Mouse (Mus musculus) Patski (cell line): ENCODE measurements around the gene Lcor. TPM values are rescaled to one million over a fixed set of nuclear protein-coding genes. Genes with fewer than 3 reads are reported as not detected.

ENCODE experiments used
- ATAC-seq: fragments of 100-300 bp; one replicate; pipeline ENCODE4 v1.8.0; 2021
- CTCF ChIA-PET: fragments of 350-600 bp; sonication (Branson Sonifier 250); formaldehyde crosslinking; loops from one replicate; lab custom pipeline; 2022; ENCODE audit warnings: inconsistent platforms; lab: Charles Lee
- POLR2A ChIA-PET: fragments of 350-600 bp; sonication (Branson Sonifier 250); formaldehyde crosslinking; loops from one replicate; lab custom pipeline; 2022; ENCODE audit warnings: antibody characterized with exemption, inconsistent platforms; lab: Charles Lee
- DNase-seq: peaks from one replicate; pipeline ENCODE4 v3.0.0-alpha.2; 2011; ENCODE audit warnings: low read depth, low spot score
- H3K27me3 ChIP-seq: fragments of 371-371 bp; one replicate; pipeline ENCODE4 v1.5.1; 2021
- CTCF ChIP-seq: fragments of 100-300 bp; IDR thresholded peaks from one replicate; pipeline ENCODE4 v1.5.1; 2021
- in situ Hi-C: fragments of 300-500 bp; cut with MboI; formaldehyde crosslinking; loops from 3 replicates; pipeline ENCODE4 v1.11.1; 2018; ENCODE audit warnings: low pct_unique_long_range_greater_than_20kb, mixed read lengths
- polyA plus RNA-seq: library from polyadenylated mRNA; unstranded; gene quantifications from one replicate; pipeline ENCODE4 v1.2.3, GENCODE M21; 2021

The Lcor gene
- polyA plus RNA-seq, 1 experiment from 2014 or later: 6.2 TPM

DNA sequence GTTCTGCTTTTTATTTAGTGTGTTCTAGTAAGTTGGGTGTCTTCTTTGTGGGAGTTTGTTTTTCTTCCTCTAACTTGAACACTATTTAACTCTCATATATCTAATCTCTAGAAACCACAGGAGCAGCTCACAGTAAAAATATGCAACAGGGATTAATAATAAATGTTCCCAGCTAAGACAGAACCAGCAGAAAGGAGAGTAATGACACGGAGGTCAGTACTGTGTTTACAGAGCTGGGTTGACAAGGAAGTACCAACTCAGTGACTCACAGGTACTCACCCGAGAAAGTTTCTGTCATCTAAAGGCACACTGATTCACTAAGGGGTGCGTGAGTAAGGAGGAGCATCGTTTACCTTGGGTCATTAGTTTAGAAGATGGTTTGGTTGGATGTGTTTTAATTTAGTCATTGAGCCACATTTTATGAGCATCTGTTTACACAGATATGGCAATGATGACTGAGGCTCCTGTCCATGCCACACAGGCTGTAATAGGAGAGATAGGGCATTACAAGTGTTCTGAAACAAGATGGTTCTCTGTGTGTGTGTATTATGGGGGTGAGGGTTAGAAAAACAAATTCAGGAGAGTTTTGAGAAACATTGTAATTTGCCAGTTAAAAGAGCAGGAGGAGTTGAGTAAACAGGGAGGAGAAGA, 13.1 kb downstream of the Lcor start:
- no peak for TF ChIP-seq CTCF
- ATAC-seq (peak; percentile 99), DNase-seq (peak; percentile 79)
- ChIA-PET POLR2A (no interaction called here), CTCF (interaction anchor here (4.3 kb wide), 1 partner anchor 13 kb away, joined by 17 read pairs; no protein-coding TSS in a partner anchor)
- in situ Hi-C loops: no loop called here
- H3K27me3 ChIP-seq: no peaks in the 10 kb centered on the region

DNA sequence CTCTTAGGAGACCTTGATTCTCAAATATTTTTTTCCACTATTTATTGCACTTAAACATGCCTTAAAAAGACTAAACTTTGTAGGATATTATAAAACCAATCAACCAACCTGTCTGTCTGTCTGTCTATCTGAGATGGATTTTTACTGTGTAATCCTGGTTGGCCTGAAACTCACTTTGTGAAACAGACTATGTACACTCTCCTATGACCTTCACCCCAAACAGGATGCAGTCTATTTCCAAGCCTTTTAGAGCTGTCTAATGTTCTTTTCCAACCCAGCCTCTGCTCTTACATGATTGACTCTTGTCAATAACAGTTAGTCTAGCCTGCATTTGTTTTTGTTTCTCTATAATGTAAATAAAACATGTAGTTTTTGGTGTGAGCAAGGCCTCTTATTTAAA, 13.6 kb downstream of the Lcor start:
- DNase-seq: no peak
- CTCF ChIA-PET: interaction anchor here (1.8 to 4.3 kb wide), 2 partner anchors 10 to 13 kb away, joined by 5 to 17 read pairs; no protein-coding TSS in a partner anchor
- no peak for ATAC-seq
- no peak for TF ChIP-seq CTCF
- POLR2A ChIA-PET: no interaction called here
- H3K27me3 ChIP-seq: no peaks in the 10 kb centered on the region
- in situ Hi-C loops: no loop called here

DNA sequence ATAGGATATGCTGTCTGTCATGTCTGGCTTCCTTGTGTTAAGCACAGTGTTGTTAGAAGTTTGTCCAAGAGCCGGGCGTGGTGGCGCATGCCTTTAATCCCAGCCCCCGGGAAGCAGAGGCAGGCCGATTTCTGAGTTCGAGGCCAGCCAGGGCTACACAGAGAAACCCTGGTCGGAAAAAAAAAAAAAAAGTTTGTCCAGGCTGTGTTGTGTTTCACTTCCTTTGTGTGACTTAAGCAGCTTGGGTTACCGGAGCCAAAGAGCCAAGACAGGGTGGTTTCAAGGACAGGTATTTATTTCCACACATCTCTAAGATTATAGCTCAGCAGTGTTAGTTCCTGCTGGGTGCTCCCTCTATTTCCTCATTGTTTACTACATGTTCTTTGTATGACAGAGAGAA, 25.4 kb downstream of the Lcor start:
- POLR2A ChIA-PET: no interaction called here
- in situ Hi-C loops: no loop called here
- no peak for DNase-seq
- no peak for ATAC-seq
- H3K27me3 ChIP-seq: no peaks in the 10 kb centered on the region
- no peak for TF ChIP-seq CTCF
- CTCF ChIA-PET: interaction anchor here (1.3 to 2.9 kb wide), 5 partner anchors 10 to 38 kb away, joined by 3 to 17 read pairs (median 5); no protein-coding TSS in a partner anchor

DNA sequence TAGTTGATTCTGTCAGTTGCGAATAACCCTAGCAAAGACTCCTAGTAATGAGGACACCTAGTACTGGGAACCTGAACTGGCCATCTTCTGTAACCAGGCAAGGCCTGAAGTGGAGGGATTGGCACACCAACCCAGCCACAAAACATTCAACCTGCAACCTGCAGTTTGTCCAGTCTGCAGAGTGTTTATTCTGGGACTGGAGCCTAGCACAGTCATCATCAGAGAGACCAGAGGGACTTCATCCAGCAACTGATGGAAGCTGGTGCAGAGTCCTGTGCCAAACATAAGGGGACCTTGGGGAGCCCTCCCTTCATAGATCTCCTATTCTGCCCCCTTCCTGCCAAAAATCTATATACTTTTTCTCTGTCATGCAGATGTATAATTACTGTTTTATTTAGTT, 32.4 kb downstream of the Lcor start:
- DNase-seq: no peak
- ChIA-PET CTCF (interaction anchor here (1.1 kb wide), 1 partner anchor 32 kb away, joined by 4 read pairs; no protein-coding TSS in a partner anchor), POLR2A (interaction anchor here (0.7 kb wide), 1 partner anchor 810 kb away, joined by 5 read pairs; no protein-coding TSS in a partner anchor)
- no peaks in the 10 kb centered on the region for H3K27me3 ChIP-seq
- no peak for TF ChIP-seq CTCF
- in situ Hi-C loops: no loop called here
- ATAC-seq: no peak

DNA sequence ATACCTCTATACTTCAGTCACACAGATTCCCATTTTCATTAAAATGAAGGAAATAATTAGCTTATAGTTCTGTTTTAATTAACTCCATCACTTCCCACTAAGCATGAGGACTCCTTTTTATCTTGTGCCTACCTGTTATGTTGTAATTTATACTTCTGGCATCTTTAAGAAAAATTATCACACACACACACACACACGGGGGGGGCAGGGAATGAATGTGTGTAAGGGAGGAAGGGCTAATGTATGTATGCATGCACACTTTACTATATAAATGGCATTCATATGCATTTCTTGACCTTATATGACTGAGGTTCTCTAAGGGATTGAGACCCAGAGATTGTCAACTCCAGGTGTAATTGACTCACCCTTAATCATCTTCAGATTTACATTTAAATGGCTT, 33.1 kb downstream of the Lcor start:
- DNase-seq (no peak), ATAC-seq (no peak)
- no peak for TF ChIP-seq CTCF
- no peaks in the 10 kb centered on the region for H3K27me3 ChIP-seq
- ChIA-PET POLR2A (no interaction called here), CTCF (interaction anchor here (1.1 kb wide), 2 partner anchors 30 to 31 kb away, joined by 4 read pairs; no protein-coding TSS in a partner anchor)
- in situ Hi-C loops: no loop called here

DNA sequence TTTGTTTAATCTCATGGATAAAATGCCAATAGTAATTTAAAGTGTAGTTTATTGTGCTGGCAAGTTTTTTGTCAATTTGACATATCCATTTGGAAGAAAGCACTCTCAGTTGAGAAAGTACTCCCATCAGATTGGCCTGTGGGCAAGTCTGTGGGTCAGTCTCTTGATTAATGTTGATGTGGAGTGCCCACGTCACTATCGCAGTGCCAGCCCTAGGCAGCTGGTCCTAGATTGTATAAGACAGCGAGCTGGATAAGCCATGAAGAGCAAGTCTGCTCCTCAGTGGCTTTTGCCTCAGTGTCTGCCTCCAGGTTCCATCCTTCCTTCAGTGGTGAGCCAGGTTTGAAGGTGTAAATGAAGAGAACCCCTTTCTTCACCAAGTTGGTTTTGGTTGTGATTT, 34.6 kb downstream of the Lcor start:
- no peak for ATAC-seq
- ChIA-PET POLR2A (no interaction called here), CTCF (interaction anchor here (1.4 kb wide), 1 partner anchor 11 kb away, joined by 3 read pairs; no protein-coding TSS in a partner anchor)
- no peaks in the 10 kb centered on the region for H3K27me3 ChIP-seq
- in situ Hi-C loops: no loop called here
- no peak for DNase-seq
- TF ChIP-seq CTCF: no peak

DNA sequence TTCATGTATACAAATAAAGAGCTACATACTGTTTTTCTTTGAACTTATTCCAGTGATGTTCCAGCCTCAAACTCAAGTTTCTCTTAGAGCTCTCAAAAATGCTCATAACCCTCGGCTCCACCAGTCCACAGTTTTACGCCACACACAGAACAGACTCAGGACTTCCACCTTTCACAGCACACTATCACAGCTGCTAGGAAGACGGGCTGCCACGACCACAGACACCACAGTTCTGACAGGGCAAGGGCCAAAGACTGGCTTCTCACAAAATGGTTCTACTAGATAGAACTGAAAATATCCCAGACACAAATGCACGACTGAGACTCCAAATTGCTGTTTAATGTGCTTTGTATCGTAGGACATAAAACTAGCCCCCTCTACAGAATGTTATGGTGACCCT, 36.7 kb downstream of the Lcor start:
- DNase-seq: no peak
- ChIA-PET POLR2A (no interaction called here), CTCF (interaction anchor here (0.7 to 1.5 kb wide), 3 partner anchors 9 to 13 kb away, joined by 3 to 5 read pairs (median 3); no protein-coding TSS in a partner anchor)
- ATAC-seq: no peak
- in situ Hi-C loops: no loop called here
- no peak for TF ChIP-seq CTCF
- no peaks in the 10 kb centered on the region for H3K27me3 ChIP-seq

DNA sequence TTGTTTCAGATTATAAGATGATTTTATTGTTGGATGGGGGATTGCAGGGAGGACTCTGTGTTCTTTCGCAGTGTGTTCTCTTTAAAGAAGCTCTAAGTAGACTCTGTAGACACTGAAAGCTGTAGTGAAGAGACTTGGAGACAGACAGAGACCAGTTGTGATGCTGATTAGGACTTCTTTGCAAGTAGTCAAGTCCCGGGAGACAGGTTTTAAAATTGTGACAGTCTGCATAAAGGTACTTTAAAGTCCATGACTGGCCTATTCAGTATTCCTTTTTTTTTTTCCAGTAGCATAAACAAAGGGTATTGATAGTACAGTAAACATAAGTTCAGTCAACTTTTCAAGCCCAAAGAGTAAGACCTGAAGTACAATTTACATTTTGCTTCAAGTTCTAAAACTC, 39.8 kb downstream of the Lcor start:
- H3K27me3 ChIP-seq: no peaks in the 10 kb centered on the region
- DNase-seq (no peak), ATAC-seq (no peak)
- ChIA-PET POLR2A (interaction anchor here (0.6 to 1.0 kb wide), 2 partner anchors 10 to 196 kb away, joined by 3 to 4 read pairs; no protein-coding TSS in a partner anchor), CTCF (interaction anchor here (1.4 kb wide), 1 partner anchor 23 kb away, joined by 3 read pairs; no protein-coding TSS in a partner anchor)
- TF ChIP-seq CTCF: no peak
- in situ Hi-C loops: no loop called here

DNA sequence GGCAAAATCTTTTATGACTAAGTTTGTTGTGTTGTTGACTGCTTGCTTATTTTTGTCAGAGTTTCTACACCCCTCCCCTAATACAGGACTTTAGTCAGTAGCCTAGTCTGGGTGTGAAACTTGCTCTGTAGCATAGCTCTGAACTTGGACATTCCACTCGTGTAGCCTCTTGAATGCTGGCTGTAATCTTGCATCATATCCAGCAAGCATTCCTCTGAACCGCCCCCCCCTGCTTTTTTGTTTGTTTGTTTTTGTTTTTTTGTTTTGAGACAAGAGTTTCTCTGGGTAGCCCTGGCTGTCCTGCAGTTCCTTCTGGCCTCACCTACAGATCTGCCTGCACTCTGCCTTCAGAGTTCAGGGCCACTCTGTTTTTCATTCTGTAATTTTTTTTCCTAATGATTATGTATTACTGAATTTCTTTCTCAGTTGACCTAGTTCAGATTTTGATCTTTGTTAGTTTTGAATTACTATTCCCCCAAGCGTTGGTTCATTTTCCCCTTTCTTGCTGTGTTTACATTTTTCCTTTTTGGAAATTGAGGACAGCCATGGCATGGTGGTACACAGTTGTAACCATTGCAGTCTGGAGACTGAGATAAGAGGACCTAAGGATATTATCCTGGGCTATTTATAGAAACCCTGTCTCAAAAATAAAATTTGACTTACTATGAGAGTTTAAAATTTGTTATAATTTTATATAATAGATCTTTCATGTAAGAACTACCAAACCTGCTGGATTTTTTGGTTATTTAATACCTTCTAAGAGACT, 41.5 kb downstream of the Lcor start:
- ChIA-PET CTCF (no interaction called here), POLR2A (interaction anchor here (0.6 kb wide), 1 partner anchor 481 kb away, joined by 3 read pairs; no protein-coding TSS in a partner anchor)
- DNase-seq: no peak
- in situ Hi-C loops: no loop called here
- ATAC-seq: no peak
- H3K27me3 ChIP-seq: no peaks in the 10 kb centered on the region
- TF ChIP-seq CTCF: no peak

DNA sequence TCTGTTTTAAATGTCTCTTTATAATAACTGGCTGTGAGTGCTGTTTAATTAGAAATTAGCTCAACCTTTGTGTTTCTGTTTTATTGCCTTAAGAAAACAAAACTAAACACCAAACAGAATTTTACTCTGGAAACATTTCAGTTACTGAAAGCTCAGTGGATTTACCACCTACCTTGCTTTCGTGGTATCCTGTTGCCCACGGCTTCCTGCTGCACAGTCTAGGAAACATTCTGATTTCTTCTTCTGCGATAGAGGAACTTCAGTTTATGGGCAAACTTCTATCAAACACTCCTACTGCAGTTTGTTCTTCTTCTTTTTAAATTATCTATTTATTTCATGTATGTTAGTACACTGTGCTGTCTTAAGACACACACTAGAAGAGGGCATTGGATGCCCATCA, 46.7 kb downstream of the Lcor start:
- H3K27me3 ChIP-seq: no peaks in the 10 kb centered on the region
- ChIA-PET CTCF (no interaction called here), POLR2A (no interaction called here)
- no peak for TF ChIP-seq CTCF
- no peak for ATAC-seq
- no peak for DNase-seq
- in situ Hi-C loops: no loop called here
